Mouse (Mus musculus): Measurements from ENCODE around the gene Cfap20.
"Not testable (repeated sequence)": the region's sequence is repeated elsewhere in the genome, so short reads cannot be mapped to it uniquely, and the experiment has no call there.

The Cfap20 gene

GRCm38 (mm10) chr8:95422193-95422810 is 12.4 kb downstream of the Cfap20 start:
- no peak for DNase-seq (ENCODE audit: low spot score in 2 of 2)

DNA sequence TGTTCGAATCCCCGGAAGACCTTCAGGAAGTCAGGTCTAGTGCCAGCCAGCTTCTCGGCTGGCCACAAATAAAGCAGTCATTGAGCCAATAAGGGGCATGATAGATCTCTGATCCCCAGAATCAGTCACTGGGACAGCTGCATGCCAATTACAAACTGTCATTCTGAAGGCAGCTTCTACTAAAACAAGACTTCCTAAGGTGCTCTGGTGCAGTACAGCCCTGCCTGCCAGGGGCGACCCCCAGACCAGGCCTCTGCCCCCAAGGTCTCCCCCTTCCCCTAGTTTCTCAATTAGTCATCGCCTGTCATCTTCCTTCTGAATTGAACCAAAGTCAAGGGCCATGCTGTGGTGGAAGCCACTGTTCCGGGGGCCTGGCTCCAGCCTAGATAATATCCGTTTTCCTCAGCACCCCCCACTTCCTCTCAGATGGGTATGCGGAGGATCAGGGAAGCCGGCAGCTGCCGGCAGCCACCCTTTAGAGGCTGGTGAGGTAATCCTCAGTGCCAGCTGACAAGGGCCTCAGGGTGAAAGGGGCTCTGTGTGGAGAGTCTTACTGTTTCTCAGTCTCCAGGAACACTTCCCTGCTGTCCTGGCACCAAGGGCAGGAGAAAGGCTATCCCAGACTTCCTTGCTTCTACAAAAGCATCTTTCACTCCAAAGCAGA is 23.2 kb downstream of the Cfap20 start:
- no peak for DNase-seq (ENCODE audit: low spot score in 2 of 2)

- DNase-seq (ENCODE audit: low spot score in 2 of 2), result no peak
Measured at GRCm38 (mm10) chr8:95409518-95409917, 25.2 kb downstream of the Cfap20 start.

- DNase-seq (ENCODE audit: low spot score in 2 of 2), result no peak
Measured at GRCm38 (mm10) chr8:95401091-95401490, 33.6 kb downstream of the Cfap20 start.

DNA sequence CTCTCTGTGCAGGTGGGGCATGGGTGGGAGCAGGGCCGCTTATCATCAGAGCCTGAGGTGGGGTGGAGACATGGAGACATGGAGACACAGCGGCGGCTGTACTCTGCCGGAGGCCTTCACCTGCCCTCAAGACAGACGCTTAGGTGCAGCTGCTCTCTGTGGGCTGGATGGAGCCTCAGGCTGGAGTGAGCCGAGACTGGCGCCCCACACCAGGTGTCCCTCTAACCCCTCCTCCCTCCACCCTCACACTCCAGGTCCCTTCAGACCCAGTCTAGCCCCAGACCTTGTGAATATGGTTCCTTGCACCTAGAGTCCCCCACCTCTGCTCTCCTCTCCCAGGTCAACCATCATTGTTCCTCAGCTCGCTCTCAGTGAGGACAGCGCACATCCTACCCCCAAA is 35.5 kb downstream of the Cfap20 start:
- DNase-seq (ENCODE audit: low spot score in 2 of 2), result no peak

DNA sequence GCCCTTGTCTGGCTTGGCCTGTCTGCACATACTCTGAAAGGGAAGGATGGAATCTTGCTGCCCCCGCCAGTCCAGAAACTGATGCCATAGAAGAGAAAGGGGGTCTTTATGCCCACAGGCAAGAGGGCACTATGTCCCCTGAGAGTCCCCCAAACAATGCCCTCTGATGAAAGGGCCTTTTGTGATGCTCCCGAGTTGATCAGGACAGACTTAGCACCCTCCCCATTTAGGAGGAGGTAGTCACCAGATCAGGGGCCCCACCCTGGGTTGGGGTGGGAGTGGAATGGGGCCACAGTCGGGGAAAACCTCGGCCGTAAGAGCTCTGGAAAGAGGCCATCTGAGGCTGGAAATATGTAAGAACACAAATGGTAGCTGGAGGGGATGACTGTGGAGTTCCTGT is 37.5 kb downstream of the Cfap20 start:
- no peak for DNase-seq (ENCODE audit: low spot score in 2 of 2)

DNA sequence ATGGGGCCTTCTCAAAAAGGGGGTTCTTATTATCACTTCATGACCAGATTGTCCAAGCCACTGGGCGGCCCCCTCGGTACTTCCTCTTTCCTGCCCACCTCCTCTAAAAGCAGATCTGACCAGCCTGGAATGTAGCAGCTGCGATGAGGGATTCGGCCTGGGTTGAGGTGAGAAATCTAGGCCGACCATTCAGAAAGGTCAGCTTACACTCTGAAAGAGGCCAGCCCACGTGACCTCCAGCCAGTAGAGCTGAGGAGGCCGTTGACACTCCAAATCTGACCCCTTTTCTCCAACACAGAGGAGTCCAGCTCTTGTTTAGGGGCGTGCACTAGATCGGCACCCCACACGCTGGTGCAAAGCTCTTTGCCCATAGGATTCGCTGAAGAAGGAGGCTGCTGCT is 37.9 kb downstream of the Cfap20 start:
- DNase-seq (ENCODE audit: low spot score in 2 of 2), result no peak

DNA sequence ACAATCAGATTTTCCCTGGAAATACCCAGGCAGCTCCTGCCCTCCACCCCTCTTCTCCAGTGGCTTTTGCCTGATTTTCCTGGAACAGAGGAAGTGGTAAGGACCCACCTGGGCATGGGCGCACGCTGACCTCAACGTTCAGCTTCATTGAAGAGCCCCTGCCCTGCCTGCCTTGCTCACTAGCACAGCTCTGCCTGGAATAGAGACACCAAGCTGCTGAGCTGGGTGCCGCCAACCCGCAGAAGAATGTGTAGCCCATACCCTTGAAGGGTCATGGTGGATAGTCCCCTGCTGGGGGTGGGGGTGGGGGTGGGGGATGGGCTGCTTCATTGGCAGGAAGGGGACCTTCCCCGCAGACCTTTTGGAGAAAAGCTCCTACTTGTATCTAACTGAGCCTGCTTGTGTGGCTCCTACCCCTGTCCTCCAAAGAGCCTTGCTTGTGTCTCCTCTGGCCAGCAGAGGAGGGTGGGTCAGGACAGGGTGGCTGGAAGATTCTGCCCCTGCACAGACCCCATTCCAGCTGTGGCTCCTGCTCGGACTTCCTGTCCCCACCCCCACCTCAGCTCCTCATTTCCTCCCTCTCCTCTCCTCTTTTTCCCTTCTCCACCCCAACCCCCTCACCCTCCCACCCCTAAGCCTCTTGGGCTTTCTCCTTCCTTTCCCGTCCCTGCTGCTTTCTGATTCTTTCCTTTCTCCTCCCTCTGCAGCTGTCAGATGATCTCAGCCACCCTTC is 39.3 kb downstream of the Cfap20 start:
- DNase-seq (ENCODE audit: low spot score in 2 of 2), result no peak

GRCm38 (mm10) chr8:95392604-95393003 is 42.1 kb downstream of the Cfap20 start:
- DNase-seq (ENCODE audit: low spot score in 2 of 2), result no peak

DNA sequence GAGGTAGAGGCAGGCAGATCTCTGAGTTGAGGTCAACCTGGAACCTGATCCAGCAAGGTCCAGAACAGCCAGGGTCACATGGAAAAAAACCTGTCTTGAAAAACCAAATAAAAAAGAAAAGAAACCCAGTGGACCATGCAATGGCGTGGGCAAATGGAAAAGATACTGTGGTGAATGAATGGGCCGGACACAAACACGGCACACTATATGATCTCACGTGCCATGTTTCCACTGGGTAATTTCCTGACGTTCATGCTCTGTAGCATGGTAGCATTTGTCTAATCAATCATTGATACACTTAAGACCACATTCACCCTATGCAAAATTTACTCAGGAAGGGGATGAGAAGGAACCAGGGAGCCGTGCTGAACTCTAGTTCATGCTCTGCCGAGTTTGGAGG is 43.6 kb downstream of the Cfap20 start:
- no peak for DNase-seq (ENCODE audit: low spot score in 2 of 2)

DNA sequence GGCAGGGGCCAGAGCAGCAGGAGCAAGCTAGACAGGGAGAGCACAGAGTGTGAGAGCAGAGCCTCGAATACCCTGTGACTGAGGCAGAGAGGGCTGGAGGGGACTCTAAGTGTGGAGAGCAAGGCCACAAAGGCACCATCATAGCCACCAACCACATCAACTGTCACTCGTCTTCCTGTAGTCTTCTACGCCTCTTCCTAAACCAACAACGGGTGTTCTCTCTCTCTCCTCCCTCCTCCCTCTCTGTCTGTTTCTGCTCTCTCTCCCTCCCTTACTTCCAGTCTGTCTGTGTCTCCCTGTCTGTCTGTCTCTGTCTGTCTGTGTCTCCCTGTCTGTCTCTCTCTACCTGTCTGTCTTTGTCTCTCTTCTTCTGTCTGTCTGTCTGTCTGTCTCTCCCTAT is 44.4 kb downstream of the Cfap20 start:
- DNase-seq (ENCODE audit: low spot score in 2 of 2), result no peak

DNA sequence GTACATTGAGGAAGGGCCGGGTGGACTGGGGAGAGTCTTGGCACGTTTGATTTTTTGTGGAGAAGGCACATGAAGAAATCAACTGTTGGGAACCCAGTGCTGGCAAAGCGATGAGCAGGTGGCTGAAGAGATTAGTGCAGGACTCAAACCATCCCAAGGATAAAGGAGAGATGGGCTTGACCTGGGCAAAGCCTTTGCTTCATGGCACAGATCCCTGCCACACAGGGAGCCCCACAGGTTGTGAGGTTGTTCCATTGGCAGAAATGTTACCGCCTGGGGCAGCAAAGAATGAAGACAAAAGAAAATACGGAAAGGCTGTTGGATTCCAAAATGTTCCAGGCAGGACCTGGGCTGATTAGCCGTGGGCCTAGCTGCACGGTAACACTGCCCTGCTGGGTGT is 46.7 kb downstream of the Cfap20 start:
- DNase-seq (ENCODE audit: low spot score in 2 of 2), result no peak

DNA sequence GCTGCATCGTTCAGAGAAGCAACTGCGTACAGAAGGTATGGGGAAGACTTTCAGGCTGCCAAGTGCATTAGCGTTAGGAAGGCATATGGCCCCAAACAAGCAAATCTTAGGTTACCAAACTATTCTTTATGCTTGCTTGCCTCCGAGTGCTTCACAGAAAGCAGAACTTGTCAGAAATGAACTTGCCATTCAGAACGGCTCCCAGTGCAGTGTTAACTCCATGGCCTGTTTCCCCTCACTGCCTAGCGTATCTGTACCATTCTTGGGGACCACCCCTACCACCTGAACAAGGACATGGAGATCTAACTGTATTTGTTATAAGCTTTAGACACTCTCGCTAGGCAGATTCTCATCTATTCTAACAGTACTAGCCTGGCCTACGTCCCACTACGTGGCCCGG is 47.4 kb downstream of the Cfap20 start:
- no peak for DNase-seq (ENCODE audit: low spot score in 2 of 2)

DNA sequence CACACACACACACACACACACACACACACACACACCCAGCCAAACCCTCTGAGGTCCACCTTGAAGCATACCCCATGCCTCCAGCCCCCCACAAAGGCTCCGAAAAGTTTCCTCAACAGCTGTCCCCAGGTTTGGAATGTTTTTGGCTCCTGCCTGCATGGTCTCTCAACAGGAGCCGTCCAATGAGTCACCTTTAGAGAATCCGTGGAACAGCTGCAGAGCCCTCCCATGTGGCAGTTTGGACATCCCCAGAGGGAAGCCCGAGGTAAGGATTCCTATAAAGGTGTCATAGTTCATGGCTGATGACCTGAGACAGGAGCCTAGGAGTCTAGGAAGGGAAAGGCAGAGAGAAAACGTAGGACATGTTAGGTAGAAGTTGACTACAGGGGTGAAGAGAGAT is 48.6 kb downstream of the Cfap20 start:
- DNase-seq (ENCODE audit: low spot score in 2 of 2), result no peak

GRCm38 (mm10) chr8:95384501-95384900 is 50.2 kb downstream of the Cfap20 start:
- no peak for DNase-seq (ENCODE audit: low spot score in 2 of 2)

- DNase-seq (ENCODE audit: low spot score in 2 of 2), result no peak
Measured at GRCm38 (mm10) chr8:95381595-95381994, 53.1 kb downstream of the Cfap20 start.

- no peak for DNase-seq (ENCODE audit: low spot score in 2 of 2)
Measured at GRCm38 (mm10) chr8:95380953-95381352, 53.7 kb downstream of the Cfap20 start.

GRCm38 (mm10) chr8:95378928-95379327 is 55.7 kb downstream of the Cfap20 start:
- DNase-seq (ENCODE audit: low spot score in 2 of 2), result not testable (repeated sequence)

DNA sequence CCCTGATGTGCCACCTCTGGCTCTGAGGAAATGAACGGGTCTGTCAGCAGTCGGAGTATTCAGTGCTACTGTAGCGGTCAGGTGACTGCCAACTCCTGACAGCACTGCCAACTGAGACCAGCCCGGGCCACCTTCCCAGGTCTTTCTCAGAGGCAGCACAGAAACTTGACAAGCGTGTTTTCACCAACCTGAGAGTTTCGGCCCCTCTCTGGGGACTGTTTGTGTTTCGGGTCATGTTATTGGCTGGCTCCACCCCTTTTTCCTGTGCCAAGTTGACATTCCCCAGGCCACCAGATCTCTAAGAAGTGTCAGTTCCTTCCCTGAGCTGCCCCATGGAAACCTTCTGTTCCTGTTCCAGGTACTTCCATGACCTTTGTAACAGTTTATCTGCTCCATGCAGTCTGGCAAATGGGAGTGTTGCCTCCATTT is 56.8 kb downstream of the Cfap20 start:
- DNase-seq (ENCODE audit: low spot score in 2 of 2), result no peak

DNA sequence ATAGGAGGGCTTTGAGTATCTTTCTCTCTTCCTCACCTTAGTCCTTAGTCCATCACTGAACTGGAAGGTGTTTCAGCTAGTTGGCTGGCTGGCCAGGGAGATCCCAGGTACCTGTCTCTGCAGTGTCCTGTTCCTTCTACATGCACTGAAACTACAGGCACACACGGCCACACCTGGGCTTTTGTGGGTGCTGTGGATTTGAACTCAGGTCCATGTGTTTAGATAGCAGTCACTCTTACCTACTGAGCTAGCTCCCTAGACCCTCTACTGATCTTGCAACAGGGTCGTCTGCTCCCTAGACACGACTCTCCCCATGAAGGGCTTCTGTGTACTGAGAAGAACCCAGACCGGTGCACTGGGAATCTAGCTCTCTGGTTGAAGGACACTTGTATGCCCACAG is 57.6 kb downstream of the Cfap20 start:
- no peak for DNase-seq (ENCODE audit: low spot score in 2 of 2)

DNA sequence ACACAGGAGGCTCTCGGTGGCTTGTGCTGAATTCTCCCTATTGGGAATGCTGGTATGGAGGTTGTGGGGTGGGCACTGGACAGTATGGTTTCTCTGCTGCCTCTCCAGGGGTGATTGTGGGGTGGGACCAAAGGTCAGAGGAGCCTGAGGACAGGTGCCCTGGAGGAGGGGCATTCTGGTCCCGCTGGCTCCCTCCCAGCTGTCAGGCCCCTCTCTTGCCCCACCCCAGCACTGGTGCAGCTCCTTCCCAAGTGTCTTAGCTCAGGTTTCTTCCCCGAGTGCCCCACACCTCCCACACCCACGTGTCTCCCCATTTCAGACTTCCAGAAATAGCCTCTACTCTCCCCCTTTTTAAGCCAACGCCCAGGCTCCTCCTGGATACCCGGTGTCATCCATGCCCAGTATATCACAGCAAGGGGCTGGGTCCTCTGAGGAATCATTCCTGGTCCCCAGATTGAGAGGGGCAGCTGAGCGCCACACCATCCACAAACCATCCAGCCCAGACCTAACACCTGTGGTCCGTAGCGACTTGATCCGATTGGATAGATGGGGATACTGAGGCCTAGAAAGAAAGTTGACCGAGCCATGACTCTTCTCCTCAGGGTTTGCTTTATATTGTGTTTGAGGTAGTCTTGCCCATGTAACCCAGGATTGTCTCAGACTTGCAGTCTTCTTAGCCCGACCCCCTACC is 58.2 kb downstream of the Cfap20 start:
- DNase-seq (ENCODE audit: low spot score in 2 of 2), result no peak

GRCm38 (mm10) chr8:95375374-95375930 is 59.2 kb downstream of the Cfap20 start:
- no peak for DNase-seq (ENCODE audit: low spot score in 2 of 2)

All from left cerebral cortex, adult 9 months (tissue).